Mouse (Mus musculus) embryonic fibroblast, embryonic 13.5 days (primary cell): Measurements from ENCODE around the gene Hsd17b2.

ENCODE experiments used
- CTCF ChIP-seq: IDR thresholded peaks from 2 replicates; pipeline ENCODE4 v1.5.1; 2011; ENCODE audit warnings: mild to moderate bottlenecking, control low read depth, low read length, moderate library complexity, borderline replicate concordance; ENCODE audit not compliant: insufficient read depth
- POLR2A ChIP-seq: IDR thresholded peaks from 2 replicates; pipeline ENCODE4 v1.6.1; 2011; ENCODE audit warnings: low read depth, mild to moderate bottlenecking, control low read depth, low read length, moderate library complexity

DNA sequence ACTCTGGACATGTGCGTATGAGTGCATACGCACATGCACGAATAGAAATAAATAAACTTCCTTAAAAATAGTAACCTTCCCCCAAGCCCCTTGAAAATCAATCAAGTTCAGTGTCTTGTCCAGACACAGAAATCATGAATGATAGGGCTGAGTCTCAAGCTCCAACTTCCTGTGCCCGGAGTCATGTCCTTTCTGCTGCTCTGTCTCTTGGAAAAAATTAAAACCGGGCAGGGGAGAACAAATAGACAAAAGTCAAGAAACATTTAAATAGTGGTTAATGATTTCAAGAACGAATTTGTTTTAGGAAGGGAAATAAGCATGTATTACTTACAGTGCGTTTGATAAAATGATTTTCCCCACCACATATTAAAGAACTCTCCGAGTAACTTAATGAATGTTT lies 24.7 kb upstream of the Hsd17b2 start:
- no peak for TF ChIP-seq CTCF
- no peak for TF ChIP-seq POLR2A
